Mouse (Mus musculus) C2C12 (cell line): ENCODE measurements around the gene Nsf.

Source experiments
- CEBPB ChIP-seq: IDR thresholded peaks from one replicate; pipeline ENCODE4 v1.6.1; 2011; ENCODE audit warnings: low read depth, mild to moderate bottlenecking, control low read depth, moderate library complexity
- CTCF ChIP-seq: IDR thresholded peaks from one replicate; pipeline ENCODE4 v1.5.1; 2011; ENCODE audit not compliant: control insufficient read depth, insufficient read depth, insufficient read length
- MAX ChIP-seq: IDR thresholded peaks from one replicate; pipeline ENCODE4 v1.6.1; 2011; ENCODE audit warnings: mild to moderate bottlenecking, control low read depth
- MYOG ChIP-seq: IDR thresholded peaks from one replicate; pipeline ENCODE4 v1.6.1; 2011; ENCODE audit not compliant: control insufficient read depth, insufficient read length; ENCODE audit errors: extremely low read depth
- USF1 ChIP-seq: IDR thresholded peaks from one replicate; pipeline ENCODE4 v1.6.1; 2011; ENCODE audit warnings: low read depth, mild to moderate bottlenecking, control low read depth, moderate library complexity

DNA sequence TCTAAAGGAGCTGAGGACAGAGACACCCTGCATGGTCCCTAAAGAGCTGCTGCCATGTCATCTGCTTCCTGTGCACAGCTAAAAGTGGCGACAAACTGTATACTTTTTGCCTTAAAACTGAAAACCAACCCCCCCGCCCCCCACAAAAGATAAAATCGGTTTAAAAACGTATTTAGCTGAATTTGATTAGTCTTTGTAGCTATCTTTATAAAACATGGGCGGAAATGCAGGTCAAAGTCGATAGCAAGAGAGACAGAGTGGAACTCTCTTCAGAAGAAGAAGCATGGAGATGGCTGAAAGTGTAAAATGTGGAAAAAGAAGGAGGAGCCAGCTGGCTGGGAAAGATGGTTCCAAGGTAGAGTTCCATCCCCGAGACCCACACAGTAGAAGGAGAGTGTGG, 4.9 kb downstream of the Nsf start:
- TF ChIP-seq CTCF (no peak), USF1 (no peak), MAX (no peak), CEBPB (no peak), MYOG (no peak)
